Mouse (Mus musculus) midbrain, postnatal 0 days (tissue): ENCODE measurements around the gene Ppp1r26. TPM values are rescaled to one million over a fixed set of nuclear protein-coding genes. Genes with fewer than 3 reads are reported as not detected.

Source experiments
- ATAC-seq: fragments of 200-750 bp; cut with Nextera tagmentation; 2 replicates; pipeline ENCODE4 v1.8.0; 2017; ENCODE audit warnings: moderate number of reproducible peaks, mild to moderate bottlenecking, moderate TSS enrichment, moderate library complexity; ENCODE audit not compliant: low FRiP score
- DNase-seq: peaks from one replicate; pipeline ENCODE4 v3.0.0-alpha.2; 2015; ENCODE audit warnings: low spot score
- H3K27ac ChIP-seq: fragments of 300-500 bp; sonication (generic); 2 replicates; pipeline ENCODE4 v1.5.1; 2014; ENCODE audit warnings: low read depth, mild to moderate bottlenecking, low read length, mixed read lengths
- H3K27me3 ChIP-seq: fragments of 300-500 bp; sonication (generic); 2 replicates; pipeline ENCODE4 v1.6.1; 2014; ENCODE audit warnings: low read length, control low read depth, mixed read lengths; ENCODE audit not compliant: insufficient read depth
- H3K36me3 ChIP-seq: fragments of 300-500 bp; sonication (generic); 2 replicates; pipeline ENCODE4 v1.6.1; 2014; ENCODE audit warnings: low read length, control low read depth, mixed read lengths; ENCODE audit not compliant: insufficient read depth
- H3K4me1 ChIP-seq: fragments of 300-500 bp; sonication (generic); 2 replicates; pipeline ENCODE4 v1.6.1; 2014; ENCODE audit warnings: mild to moderate bottlenecking, control low read depth, antibody characterized with exemption, low read length, mixed read lengths; ENCODE audit not compliant: insufficient read depth
- H3K4me2 ChIP-seq: fragments of 300-500 bp; sonication (generic); 2 replicates; pipeline ENCODE4 v1.6.1; 2014; ENCODE audit warnings: low read depth, mild to moderate bottlenecking, low read length, mixed read lengths; ENCODE audit not compliant: poor library complexity, severe bottlenecking
- H3K4me3 ChIP-seq: fragments of 300-500 bp; sonication (generic); 2 replicates; pipeline ENCODE4 v1.5.1; 2014; ENCODE audit warnings: low read depth, mild to moderate bottlenecking, low read length, moderate library complexity
- H3K9ac ChIP-seq: fragments of 300-500 bp; sonication (generic); replicated peaks from 2 replicates; pipeline ENCODE4 v1.6.1; 2014; ENCODE audit warnings: mild to moderate bottlenecking, low read length, moderate library complexity, mixed read lengths; ENCODE audit not compliant: poor library complexity, severe bottlenecking
- H3K9me3 ChIP-seq: fragments of 300-500 bp; sonication (generic); 2 replicates; pipeline ENCODE4 v1.6.1; 2016; ENCODE audit warnings: low read length, control low read depth
- CTCF ChIP-seq: IDR thresholded peaks from 2 replicates; pipeline ENCODE4 v1.5.1; 2016; ENCODE audit warnings: antibody characterized with exemption, mild to moderate bottlenecking
- WGBS: fragments of 180-500 bp; shearing (Covaris S2); extraction: QIAGEN DNeasy Blood & Tissue Kit; methylation state at CpG from one replicate; pipeline ENCODE4 v1.1.7; 2014; 5-methylcytosine and 5-hydroxymethylcytosine counted together
- polyA plus RNA-seq: library from polyadenylated mRNA; unstranded; fragments of >200 nt; fragmentation: Nextera tagmentation; extraction: Ambion mirVana; gene quantifications from 2 replicates; pipeline ENCODE4 v1.2.1, GENCODE M21; 2015
- total RNA-seq: library from RNA; depleted of rRNA; stranded (reverse); fragments of >200 nt; gene quantifications from 2 replicates; pipeline ENCODE4 v1.2.3, GENCODE M21; 2014; rRNA removed

Gene Ppp1r26
- total and polyA plus RNA-seq, 2 experiments from 2014 or later: 17.5 to 54.5 TPM

DNA sequence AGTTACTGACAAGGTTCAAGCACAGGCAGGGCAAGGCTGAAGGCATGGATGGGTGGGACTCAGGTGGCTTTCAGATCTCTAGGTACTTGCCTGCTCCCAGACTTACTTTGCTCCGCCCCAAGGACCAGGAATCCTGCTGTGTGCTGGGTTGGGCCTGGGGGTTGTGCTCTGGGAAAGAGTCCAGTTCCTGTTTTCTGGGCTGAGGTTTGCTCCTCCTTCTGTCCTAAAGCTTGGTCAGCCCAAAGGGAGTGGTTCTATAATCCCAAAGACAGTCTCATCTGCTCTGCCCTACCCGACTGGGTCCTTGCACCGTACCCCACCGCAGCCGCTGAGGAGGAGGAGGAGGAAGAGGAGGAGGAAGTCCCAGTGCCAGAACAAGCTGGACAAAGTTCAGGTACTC, 50.1 kb downstream of the Ppp1r26 start, which contains the start of gene Gbgt1:
Gene Gbgt1, plus strand, starts transcription at position 221 of the 400 bp plus-strand sequence.
- Histone ChIP-seq H3K9me3 (no peaks in the 10 kb centered on the region), H3K9ac (no peak within 1 kb of the TSS), H3K4me1 (no peaks in the 10 kb centered on the region), H3K36me3 (no peaks in the 10 kb centered on the region), H3K4me3 (no peak within 1 kb of the TSS), H3K4me2 (no peak within 1 kb of the TSS), H3K27me3 (no peaks in the 10 kb centered on the region), H3K27ac (no peak within 1 kb of the TSS)
- TF ChIP-seq CTCF: no peak
- ATAC-seq (no peak), DNase-seq (no peak)
- WGBS: 80% methylated on average over 5 of the region's 5 CpGs

DNA sequence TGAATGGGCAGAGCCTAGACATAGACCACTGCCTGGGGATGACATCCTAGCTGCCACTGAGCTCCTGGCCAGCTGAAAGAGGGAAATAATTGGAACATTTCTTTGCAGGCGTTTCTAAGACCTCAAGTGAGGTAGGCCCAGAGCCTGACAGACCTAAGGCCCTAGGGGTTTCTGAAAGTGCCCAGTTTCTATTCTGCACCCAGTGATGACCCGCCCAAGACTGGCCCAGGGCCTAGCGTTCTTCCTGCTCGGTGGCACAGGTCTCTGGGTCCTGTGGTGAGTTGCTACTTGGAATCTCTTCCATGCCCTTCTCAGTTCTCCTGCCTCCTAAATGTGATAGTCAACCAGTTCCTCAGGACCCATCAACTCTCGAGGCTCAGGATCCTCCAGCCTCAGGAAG, 51.0 kb downstream of the Ppp1r26 start:
- Histone ChIP-seq H3K4me3 (no peak overlapping the region), H3K27me3 (no peaks in the 10 kb centered on the region), H3K9me3 (no peaks in the 10 kb centered on the region), H3K4me2 (no peak overlapping the region), H3K9ac (no peak overlapping the region), H3K4me1 (no peaks in the 10 kb centered on the region), H3K36me3 (no peaks in the 10 kb centered on the region), H3K27ac (no peak overlapping the region)
- WGBS: 83% methylated on average over 5 of the region's 5 CpGs
- ATAC-seq (no peak), DNase-seq (no peak)
- TF ChIP-seq CTCF: no peak

GRCm38 (mm10) chr2:28498431-28498830, 51.8 kb downstream of the Ppp1r26 start:
- H3K9ac ChIP-seq: no peak overlapping the region
- H3K4me2 ChIP-seq: no peak overlapping the region
- 83% methylated on average over 4 of the region's 4 CpGs for WGBS
- H3K4me1 ChIP-seq: no peaks in the 10 kb centered on the region
- ATAC-seq (no peak), DNase-seq (no peak)
- no peaks in the 10 kb centered on the region for H3K9me3 ChIP-seq
- H3K36me3 ChIP-seq: no peaks in the 10 kb centered on the region
- no peak overlapping the region for H3K4me3 ChIP-seq
- no peak for TF ChIP-seq CTCF
- H3K27me3 ChIP-seq: no peaks in the 10 kb centered on the region
- H3K27ac ChIP-seq: no peak overlapping the region

DNA sequence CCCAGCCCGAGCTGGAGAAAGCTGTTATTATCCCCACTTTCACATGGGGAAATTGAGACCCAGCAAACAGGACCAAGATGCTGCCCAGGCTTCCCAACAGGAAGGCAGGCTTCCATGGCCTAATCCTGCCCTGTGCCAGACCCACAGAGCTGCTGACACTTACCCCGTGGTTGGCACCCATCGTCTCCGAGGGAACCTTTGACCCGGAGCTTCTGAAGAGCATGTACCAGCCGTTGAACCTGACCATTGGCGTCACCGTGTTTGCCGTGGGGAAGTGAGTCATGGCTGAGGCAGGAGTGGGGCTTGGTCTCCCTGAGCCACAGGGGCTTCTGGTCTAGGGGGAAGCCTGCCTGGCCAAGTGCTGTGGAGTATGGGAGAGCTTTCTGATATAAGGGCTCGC, 56.4 kb downstream of the Ppp1r26 start:
- 84% methylated on average over 10 of the region's 10 CpGs for WGBS
- H3K9ac ChIP-seq: no peak overlapping the region
- TF ChIP-seq CTCF: no peak
- ATAC-seq: no peak
- DNase-seq: no peak
- no peak overlapping the region for H3K4me3 ChIP-seq
- H3K9me3 ChIP-seq: no peaks in the 10 kb centered on the region
- no peak overlapping the region for H3K27ac ChIP-seq
- H3K4me1 ChIP-seq: no peaks in the 10 kb centered on the region
- no peak overlapping the region for H3K4me2 ChIP-seq
- H3K36me3 ChIP-seq: no peaks in the 10 kb centered on the region
- no peaks in the 10 kb centered on the region for H3K27me3 ChIP-seq

GRCm38 (mm10) chr2:28504676-28505075, 58.1 kb downstream of the Ppp1r26 start:
- TF ChIP-seq CTCF: no peak
- no peaks in the 10 kb centered on the region for H3K27me3 ChIP-seq
- H3K9me3 ChIP-seq: no peaks in the 10 kb centered on the region
- ATAC-seq: no peak
- H3K4me2 ChIP-seq: no peak overlapping the region
- no peaks in the 10 kb centered on the region for H3K36me3 ChIP-seq
- no peaks in the 10 kb centered on the region for H3K4me1 ChIP-seq
- H3K9ac ChIP-seq: no peak overlapping the region
- no peak overlapping the region for H3K27ac ChIP-seq
- 89% methylated on average over 13 of the region's 13 CpGs for WGBS
- no peak for DNase-seq
- no peak overlapping the region for H3K4me3 ChIP-seq

Other genes with a start within 250 kb of the Ppp1r26 start
- gene 1700007K13Rik, start 19.5 kb downstream of the Ppp1r26 start, total RNA-seq: 3.4 and 6.2 TPM in 2 replicates
- 5.4 and 5.8 TPM in 2 replicates for gene 1700007K13Rik, start 19.5 kb downstream of the Ppp1r26 start, polyA plus RNA-seq
- 27.7 and 28.2 TPM in 2 replicates for gene Mrps2, start 21.3 kb downstream of the Ppp1r26 start, total RNA-seq
- 38.3 and 42.3 TPM in 2 replicates for gene Mrps2, start 21.3 kb downstream of the Ppp1r26 start, polyA plus RNA-seq
- gene Gbgt1, start 50.1 kb downstream of the Ppp1r26 start, total RNA-seq: 3.3 and 5.4 TPM in 2 replicates
- gene Gbgt1, start 50.1 kb downstream of the Ppp1r26 start, polyA plus RNA-seq: 0.75 and 0.81 TPM in 2 replicates
- gene Gm10134, start 59.3 kb downstream of the Ppp1r26 start, total RNA-seq: not detected in 2 replicates
- gene Gm10134, start 59.3 kb downstream of the Ppp1r26 start, polyA plus RNA-seq: 3.6 and 4.0 TPM in 2 replicates
- gene Ralgds, start 66.3 kb downstream of the Ppp1r26 start, total RNA-seq: 212 and 292 TPM in 2 replicates
- 82.1 and 84.6 TPM in 2 replicates for gene Ralgds, start 66.3 kb downstream of the Ppp1r26 start, polyA plus RNA-seq
- gene Cel, start 116.6 kb downstream of the Ppp1r26 start, total RNA-seq: not detected in 2 replicates
- not detected in 2 replicates for gene Cel, start 116.6 kb downstream of the Ppp1r26 start, polyA plus RNA-seq
- gene Gtf3c5, start 137.0 kb downstream of the Ppp1r26 start, total RNA-seq: 23.3 and 26.7 TPM in 2 replicates
- gene Gtf3c5, start 137.0 kb downstream of the Ppp1r26 start, polyA plus RNA-seq: 29.3 and 33.5 TPM in 2 replicates
- not detected in 2 replicates for gene Gfi1b, start 175.2 kb downstream of the Ppp1r26 start, total RNA-seq
- not detected in 2 replicates for gene Gfi1b, start 175.2 kb downstream of the Ppp1r26 start, polyA plus RNA-seq
- gene Tsc1, start 194.4 kb downstream of the Ppp1r26 start, total RNA-seq: 41.3 and 42.9 TPM in 2 replicates
- gene Tsc1, start 194.4 kb downstream of the Ppp1r26 start, polyA plus RNA-seq: 19.5 and 22.9 TPM in 2 replicates